In the genomic region with DNA sequence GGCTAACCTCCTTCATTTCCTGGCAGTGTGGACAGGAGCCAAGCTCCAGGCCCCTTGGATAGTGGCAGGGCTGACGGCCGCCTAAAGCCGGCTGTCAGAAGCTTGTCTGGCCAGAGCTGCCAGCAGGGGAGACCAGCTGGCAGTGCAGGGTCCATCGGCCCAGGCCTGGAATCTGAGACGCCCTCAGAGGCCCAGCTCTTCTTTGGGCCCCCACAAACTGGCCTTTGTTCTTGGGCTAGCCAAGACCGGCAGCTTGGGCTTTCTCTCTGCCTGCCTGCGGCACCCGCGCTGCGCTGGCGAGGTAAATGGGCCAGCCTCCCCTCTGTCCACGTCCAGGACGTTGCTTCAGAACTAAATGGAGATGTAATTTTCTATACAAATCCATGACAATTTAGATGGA, we compare ENCODE assay signal across 9 mouse cellular contexts. TPM values are rescaled to one million over a fixed set of nuclear protein-coding genes. Genes with fewer than 3 reads are reported as not detected.
DNase-seq lines count a peak whose midpoint lies in the region; ATAC-seq lines count a peak whose summit lies in the region.
"Had no signal": no experiment of that assay in that cellular context is flagged by ENCODE, and none has a peak within 500 bp of the region (broad histone marks: within the 10 kb centered on the region; RNA-seq: fewer than 3 reads in every experiment).

No protein-coding gene starts in this region.

- 58% methylated on average over 13 of the region's 13 CpGs for WGBS in heart, embryonic 16.5 days
- 6% methylated on average over 13 of the region's 13 CpGs for WGBS in forebrain, embryonic 13.5 days
- 94% methylated on average over 11 of the region's 13 CpGs for WGBS in macrophage (ENCODE audit: missing documents)

- H3K79me2 ChIP-seq in macrophage (ENCODE audit: inconsistent target), result peaks cover 36% of the 10 kb centered on the region; the same call in 1 of the 2 replicates

- no peaks in the 10 kb centered on the region for H3K27me3 ChIP-seq in heart, embryonic 16.5 days (ENCODE audit: control insufficient read depth, insufficient read depth, low read length)
- 0 out of 2 replicates have a peak, but pooled peaks cover 3% of the 10 kb centered on the region for H3K27me3 ChIP-seq in forebrain, embryonic 13.5 days

- H3K4me2 ChIP-seq in heart, embryonic 16.5 days (ENCODE audit: low read depth, low read length), result no peak overlapping the region
- H3K4me2 ChIP-seq in forebrain, embryonic 13.5 days, result peak overlapping the region; percentile 27

- H3K27ac ChIP-seq in heart, embryonic 16.5 days (ENCODE audit: low read length), result peak overlapping the region; percentile 57
- peak overlapping the region; percentile 83 for H3K27ac ChIP-seq in forebrain, embryonic 13.5 days
- H3K27ac ChIP-seq in macrophage, result peak overlapping the region; percentile 40

- peaks cover 46% of the 10 kb centered on the region for H3K4me1 ChIP-seq in heart, embryonic 16.5 days (ENCODE audit: control insufficient read depth, insufficient read depth, low read length)
- H3K4me1 ChIP-seq in forebrain, embryonic 13.5 days, result peaks cover 51% of the 10 kb centered on the region

- peak overlapping the region; percentile 51 for H3K9ac ChIP-seq in heart, embryonic 16.5 days (ENCODE audit: low read length)
- H3K9ac ChIP-seq in forebrain, embryonic 13.5 days, result peak overlapping the region; percentile 48

- no peak for DNase-seq in heart, adult 18-20 months
- peak; percentile 71 for DNase-seq in cerebellum, adult 11 months
- no peak for DNase-seq in testis, postnatal 10 days (ENCODE audit: low spot score)
- no peak for DNase-seq in thymus, postnatal 14 days
- DNase-seq: thymus, postnatal 36 days had no signal

- no peaks in the 10 kb centered on the region for H3K36me3 ChIP-seq in heart, embryonic 16.5 days (ENCODE audit: control insufficient read depth, insufficient read depth)
- H3K36me3 ChIP-seq in forebrain, embryonic 13.5 days (ENCODE audit: poor library complexity, severe bottlenecking), result no peaks in the 10 kb centered on the region
- no peaks in the 10 kb centered on the region for H3K36me3 ChIP-seq in macrophage (ENCODE audit: inconsistent target)

- no peaks in the 10 kb centered on the region for H3K9me3 ChIP-seq in heart, embryonic 16.5 days (replicated peaks; ENCODE audit: control insufficient read depth, low read length)
- H3K9me3 ChIP-seq in forebrain, embryonic 13.5 days (replicated peaks), result no peaks in the 10 kb centered on the region

- no peak for ATAC-seq in heart, embryonic 16.5 days (replicated peaks; ENCODE audit: extremely low read depth, insufficient read depth, low FRiP score)
- ATAC-seq in forebrain, embryonic 13.5 days, result peak; percentile 65
- no peak for ATAC-seq in activated CD4-positive, CD25-positive, alpha-beta regulatory T cell, adult 4 months

- H3K4me3 ChIP-seq in heart, embryonic 16.5 days (ENCODE audit: low read length), result no peak overlapping the region
- H3K4me3 ChIP-seq in forebrain, embryonic 13.5 days, result no peak overlapping the region
- H3K4me3 ChIP-seq in macrophage (ENCODE audit: inconsistent target), result no peak overlapping the region

RNA-seq across cellular contexts. Expression of gene 4930404H24Rik, which starts 4.3 kb away (rescaled TPM):
- not detected in 2 replicates for polyA plus RNA-seq in heart, embryonic 16.5 days (2015; fragmentation: Nextera tagmentation; extraction: Ambion mirVana)
- total RNA-seq in heart, adult 18-20 months (2021), result not detected
- polyA plus RNA-seq in forebrain, embryonic 13.5 days (2015; fragmentation: Nextera tagmentation; extraction: Ambion mirVana), result not detected in 2 replicates
- total RNA-seq in macrophage (2018; cell fraction: chromatin; rRNA removed), result not detected
- total RNA-seq in macrophage (2018; cell fraction: cytosol; rRNA removed), result not detected
- total RNA-seq in macrophage (2018; cell fraction: nucleus; rRNA removed), result not detected
- polyA plus RNA-seq in macrophage (2018), result not detected in 3 replicates
- polyA plus RNA-seq in activated CD4-positive, CD25-positive, alpha-beta regulatory T cell, adult 4 months (2017; shearing (Covaris generic)), result not detected

RNA-seq across cellular contexts. Expression of gene Nol4l, which starts 32.9 kb away (rescaled TPM):
- 7.0 and 8.5 TPM in 2 replicates for polyA plus RNA-seq in heart, embryonic 16.5 days (2015; fragmentation: Nextera tagmentation; extraction: Ambion mirVana)
- total RNA-seq in heart, adult 18-20 months (2021), result 1 to 10 TPM; 3.3 to 3.8 TPM
- 32.1 and 36.7 TPM in 2 replicates for polyA plus RNA-seq in forebrain, embryonic 13.5 days (2015; fragmentation: Nextera tagmentation; extraction: Ambion mirVana)
- 10 to 100 TPM in 20 of 26 experiments, 1 to 10 TPM in 6; 5.5 to 37.0 (median 24.0) TPM for total RNA-seq in macrophage (2018; cell fraction: chromatin; rRNA removed)
- 10 to 100 TPM in 9 of 26 experiments, 1 to 10 TPM in 17; 4.3 to 12.1 (median 9.4) TPM for total RNA-seq in macrophage (2018; cell fraction: cytosol; rRNA removed)
- 10 to 100 TPM in 22 of 26 experiments, 1 to 10 TPM in 4; 7.2 to 31.3 (median 23.5) TPM for total RNA-seq in macrophage (2018; cell fraction: nucleus; rRNA removed)
- polyA plus RNA-seq in macrophage (2018), result 5.3 to 6.8 TPM (median 5.8 TPM) in 3 replicates
- 1 to 10 TPM; 2.7 to 3.5 TPM for polyA plus RNA-seq in activated CD4-positive, CD25-positive, alpha-beta regulatory T cell, adult 4 months (2017; shearing (Covaris generic))
